Mouse (Mus musculus): Measurements from ENCODE around the gene Pcyox1.

GRCm38 (mm10) chr6:86354948-86355347, 42.0 kb downstream of the Pcyox1 start:
- TF ChIP-seq HCFC1 (IDR thresholded peaks at IDR 0.05; ENCODE audit: borderline replicate concordance, insufficient read depth, low read length) (no peak), CHD2 (IDR thresholded peaks at IDR 0.05; ENCODE audit: low read depth, low read length) (no peak)

Measured in ES-E14 (cell line).